In the genomic region with DNA sequence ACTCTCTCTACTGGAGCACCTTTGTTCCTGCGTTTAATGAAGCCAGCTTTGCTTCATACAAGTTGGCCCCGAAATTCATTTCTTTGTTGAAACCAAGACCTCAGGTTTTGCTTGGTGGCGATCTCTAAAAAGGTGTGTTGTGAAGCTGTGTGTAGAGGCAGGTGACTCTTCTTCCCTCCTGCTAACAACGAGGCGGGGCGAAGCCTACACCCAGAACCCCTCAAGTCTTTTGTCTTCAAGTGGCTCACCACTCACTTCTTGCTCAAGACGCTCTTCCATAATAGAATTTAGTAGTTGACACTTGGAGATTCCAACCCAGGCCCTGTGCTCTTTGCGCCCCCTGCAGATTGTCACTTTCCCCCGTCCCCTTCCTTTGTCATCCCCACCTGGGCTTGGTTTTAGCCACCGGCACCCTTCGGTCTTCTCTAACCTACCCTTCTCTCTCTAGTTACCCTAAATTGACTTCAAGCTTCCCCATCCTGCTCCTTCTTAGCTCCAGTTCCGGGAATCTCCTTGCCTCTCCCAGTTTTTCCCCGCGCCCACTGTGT, we compare ENCODE assay signal across 7 mouse cellular contexts. TPM values are rescaled to one million over a fixed set of nuclear protein-coding genes. Genes with fewer than 3 reads are reported as not detected.
DNase-seq lines count a peak whose midpoint lies in the region; ATAC-seq and TF ChIP-seq lines count a peak whose summit lies in the region.

No protein-coding gene starts in this region.

- peaks cover 3% of the 10 kb centered on the region; the same call in 1 of the 2 replicates for H3K4me1 ChIP-seq in neural tube, embryonic 11.5 days (ENCODE audit: control insufficient read depth, insufficient read depth, low read length)
- peaks cover 18% of the 10 kb centered on the region for H3K4me1 ChIP-seq in forebrain, embryonic 12.5 days
- peaks cover 15% of the 10 kb centered on the region; the same call in 1 of the 2 replicates for H3K4me1 ChIP-seq in limb, embryonic 14.5 days (ENCODE audit: control insufficient read depth, insufficient read depth, low read length)
- 0 out of 2 replicates have a peak, but pooled peaks cover 3% of the 10 kb centered on the region for H3K4me1 ChIP-seq in stomach, embryonic 15.5 days

- peak overlapping the region; percentile 84 for H3K4me3 ChIP-seq in neural tube, embryonic 11.5 days (ENCODE audit: low read depth, low read length)
- H3K4me3 ChIP-seq in forebrain, embryonic 12.5 days (replicated peaks), result peak overlapping the region; percentile 92
- H3K4me3 ChIP-seq in limb, embryonic 14.5 days (replicated peaks; ENCODE audit: low read length), result peak overlapping the region; percentile 75
- peak overlapping the region; percentile 84 for H3K4me3 ChIP-seq in stomach, embryonic 15.5 days (replicated peaks)

- intact Hi-C loops in gastrocnemius, postnatal 36 days (cut with DNase I), result loop anchor here (5.0 kb wide), 1 partner anchor 383 kb away; no protein-coding TSS in a partner anchor

- H3K36me3 ChIP-seq in neural tube, embryonic 11.5 days (ENCODE audit: control insufficient read depth, insufficient read depth, low read length), result peaks cover 4% of the 10 kb centered on the region; the same call in 1 of the 2 replicates
- H3K36me3 ChIP-seq in forebrain, embryonic 12.5 days (replicated peaks), result peaks cover 21% of the 10 kb centered on the region
- peaks cover 19% of the 10 kb centered on the region for H3K36me3 ChIP-seq in limb, embryonic 14.5 days (ENCODE audit: control insufficient read depth, insufficient read depth, low read length)
- H3K36me3 ChIP-seq in stomach, embryonic 15.5 days, result peaks cover 8% of the 10 kb centered on the region; the same call in 1 of the 2 replicates

- ATAC-seq in neural tube, embryonic 11.5 days (ENCODE audit: insufficient read depth, low FRiP score, low TSS enrichment), result peak; percentile 10; the same call in 1 of the 2 replicates
- peak; percentile 17 for ATAC-seq in forebrain, embryonic 12.5 days (ENCODE audit: low FRiP score)
- ATAC-seq in limb, embryonic 14.5 days (ENCODE audit: low FRiP score, low read depth), result no peak; the same call in 1 of the 2 replicates
- ATAC-seq in stomach, embryonic 15.5 days (ENCODE audit: insufficient read depth, low FRiP score, low read depth), result no peak

- DNase-seq in neural tube, embryonic 11.5 days (ENCODE audit: low spot score), result no peak
- DNase-seq in neural tube, embryonic 10.5 days (ENCODE audit: extremely low spot score, low spot score), result no peak
- DNase-seq in limb, embryonic 14.5 days (ENCODE audit: low spot score), result no peak
- DNase-seq in gastrocnemius, postnatal 36 days, result no peak
- DNase-seq in frontal cortex, postnatal 36 days (ENCODE audit: low spot score in 2 of 2), result no peak

- peak overlapping the region; percentile 35 for H3K9ac ChIP-seq in neural tube, embryonic 11.5 days (ENCODE audit: low read length)
- H3K9ac ChIP-seq in forebrain, embryonic 12.5 days, result peak overlapping the region; percentile 25
- no peak overlapping the region for H3K9ac ChIP-seq in limb, embryonic 14.5 days (ENCODE audit: low read depth, low read length, severe bottlenecking)
- H3K9ac ChIP-seq in stomach, embryonic 15.5 days, result no peak overlapping the region

- WGBS in neural tube, embryonic 11.5 days, result 13% methylated on average over 14 of the region's 14 CpGs
- WGBS in forebrain, embryonic 12.5 days, result 7% methylated on average over 14 of the region's 14 CpGs
- 14% methylated on average over 14 of the region's 14 CpGs for WGBS in limb, embryonic 14.5 days
- 11% methylated on average over 14 of the region's 14 CpGs for WGBS in stomach, embryonic 15.5 days

- no peak for TF ChIP-seq POLR2A in limb, embryonic 14.5 days (IDR thresholded peaks at IDR 0.05; ENCODE audit: borderline replicate concordance, extremely low read depth, insufficient read depth, insufficient read length)

- no peaks in the 10 kb centered on the region for H3K9me3 ChIP-seq in neural tube, embryonic 11.5 days (ENCODE audit: control insufficient read depth, low read length)
- no peaks in the 10 kb centered on the region for H3K9me3 ChIP-seq in forebrain, embryonic 12.5 days
- H3K9me3 ChIP-seq in limb, embryonic 14.5 days (ENCODE audit: control insufficient read depth, low read length), result no peaks in the 10 kb centered on the region
- H3K9me3 ChIP-seq in stomach, embryonic 15.5 days, result no peaks in the 10 kb centered on the region

- no peaks in the 10 kb centered on the region for H3K27me3 ChIP-seq in neural tube, embryonic 11.5 days (ENCODE audit: control insufficient read depth, insufficient read depth, low read length)
- peaks cover 10% of the 10 kb centered on the region for H3K27me3 ChIP-seq in forebrain, embryonic 12.5 days
- no peaks in the 10 kb centered on the region for H3K27me3 ChIP-seq in limb, embryonic 14.5 days (ENCODE audit: control insufficient read depth, insufficient read depth, low read length)
- no peaks in the 10 kb centered on the region for H3K27me3 ChIP-seq in stomach, embryonic 15.5 days (replicated peaks)

- H3K27ac ChIP-seq in neural tube, embryonic 11.5 days (ENCODE audit: low read depth, low read length), result peak overlapping the region; percentile 11; the same call in 1 of the 2 replicates
- peak overlapping the region; percentile 65; the same call in 1 of the 2 replicates for H3K27ac ChIP-seq in forebrain, embryonic 12.5 days
- no peak overlapping the region; the same call in 1 of the 2 replicates for H3K27ac ChIP-seq in limb, embryonic 14.5 days (replicated peaks; ENCODE audit: low read depth, low read length)
- no peak overlapping the region for H3K27ac ChIP-seq in stomach, embryonic 15.5 days

- peak overlapping the region; percentile 67 for H3K4me2 ChIP-seq in neural tube, embryonic 11.5 days (ENCODE audit: low read depth)
- peak overlapping the region; percentile 84 for H3K4me2 ChIP-seq in forebrain, embryonic 12.5 days
- H3K4me2 ChIP-seq in limb, embryonic 14.5 days (replicated peaks; ENCODE audit: low read depth, low read length, severe bottlenecking), result peak overlapping the region; percentile 66
- H3K4me2 ChIP-seq in stomach, embryonic 15.5 days, result peak overlapping the region; percentile 72

RNA-seq across cellular contexts. Expression of a gene that starts 0.5 kb away (rescaled TPM):
- not detected in 2 replicates for polyA plus RNA-seq in neural tube, embryonic 11.5 days (2014; fragmentation: Nextera tagmentation; extraction: Ambion mirVana)
- polyA plus RNA-seq in forebrain, embryonic 12.5 days (2016; fragmentation: Nextera tagmentation; extraction: Ambion mirVana), result 0.22 and 0.32 TPM in 2 replicates
- 0.15 and 0.28 TPM in 2 replicates for polyA plus RNA-seq in limb, embryonic 14.5 days (2012; rRNA removed)
- 0.25 and 0.33 TPM in 2 replicates for polyA plus RNA-seq in limb, embryonic 14.5 days (2014; fragmentation: Nextera tagmentation; extraction: Ambion mirVana)
- 0.13 and 0.36 TPM in 2 replicates for polyA plus RNA-seq in stomach, embryonic 15.5 days (2015; fragmentation: Nextera tagmentation; extraction: Ambion mirVana)
- under 1 TPM in 1 of 2 experiments, not detected in 1; 0.12 TPM for total RNA-seq in gastrocnemius, postnatal 36 days (2021)

RNA-seq across cellular contexts. Expression of a gene that starts 0.6 kb away (rescaled TPM):
- 79.2 and 84.5 TPM in 2 replicates for polyA plus RNA-seq in neural tube, embryonic 11.5 days (2014; fragmentation: Nextera tagmentation; extraction: Ambion mirVana)
- 75.4 and 80.1 TPM in 2 replicates for polyA plus RNA-seq in forebrain, embryonic 12.5 days (2016; fragmentation: Nextera tagmentation; extraction: Ambion mirVana)
- 55.0 and 56.0 TPM in 2 replicates for polyA plus RNA-seq in limb, embryonic 14.5 days (2012; rRNA removed)
- 44.4 and 49.8 TPM in 2 replicates for polyA plus RNA-seq in limb, embryonic 14.5 days (2014; fragmentation: Nextera tagmentation; extraction: Ambion mirVana)
- 33.8 and 35.6 TPM in 2 replicates for polyA plus RNA-seq in stomach, embryonic 15.5 days (2015; fragmentation: Nextera tagmentation; extraction: Ambion mirVana)
- 1 to 10 TPM; 2.6 to 4.3 TPM for total RNA-seq in gastrocnemius, postnatal 36 days (2021)

RNA-seq across cellular contexts. Expression of a gene that starts 56.2 kb away (rescaled TPM):
- polyA plus RNA-seq in neural tube, embryonic 11.5 days (2014; fragmentation: Nextera tagmentation; extraction: Ambion mirVana), result 8.7 and 8.8 TPM in 2 replicates
- 12.6 and 13.5 TPM in 2 replicates for polyA plus RNA-seq in forebrain, embryonic 12.5 days (2016; fragmentation: Nextera tagmentation; extraction: Ambion mirVana)
- polyA plus RNA-seq in limb, embryonic 14.5 days (2012; rRNA removed), result 2.3 and 2.7 TPM in 2 replicates
- polyA plus RNA-seq in limb, embryonic 14.5 days (2014; fragmentation: Nextera tagmentation; extraction: Ambion mirVana), result 2.1 and 2.2 TPM in 2 replicates
- polyA plus RNA-seq in stomach, embryonic 15.5 days (2015; fragmentation: Nextera tagmentation; extraction: Ambion mirVana), result 2.6 and 3.3 TPM in 2 replicates
- total RNA-seq in gastrocnemius, postnatal 36 days (2021), result 1 to 10 TPM; 8.8 to 9.9 TPM

Comparison
In these comparisons a context has a peak if more than half of its experiments do, and no peak if none do; other contexts are left out.
1. ATAC-seq: peak in neural tube, embryonic 11.5 days (single experiment) and forebrain, embryonic 12.5 days (single experiment); none in limb, embryonic 14.5 days (single experiment) and stomach, embryonic 15.5 days (single experiment).
2. H3K27ac ChIP-seq: peak in neural tube, embryonic 11.5 days (single experiment) and forebrain, embryonic 12.5 days (single experiment); none in limb, embryonic 14.5 days (single experiment) and stomach, embryonic 15.5 days (single experiment).
3. H3K9ac ChIP-seq: peak in neural tube, embryonic 11.5 days (single experiment) and forebrain, embryonic 12.5 days (single experiment); none in limb, embryonic 14.5 days (single experiment) and stomach, embryonic 15.5 days (single experiment).
4. Peak in every context shown above with its lines, with median percentiles within 50 percentile points of each other: H3K4me2 ChIP-seq and H3K4me3 ChIP-seq.